Mouse (Mus musculus) ES-E14 (cell line): ENCODE data around the gene Dlec1.

ENCODE experiments used
- CHD2 ChIP-seq: IDR thresholded peaks from 2 replicates; pipeline ENCODE4 v1.6.1; 2014; ENCODE audit warnings: mild to moderate bottlenecking, low read depth, low read length, inconsistent platforms
- ZC3H11A ChIP-seq: IDR thresholded peaks from 2 replicates; pipeline ENCODE4 v1.6.1; 2012; ENCODE audit warnings: low read depth, mild to moderate bottlenecking, inconsistent platforms, low read length, borderline replicate concordance

- no peak for TF ChIP-seq CHD2
- TF ChIP-seq ZC3H11A, result no peak
Measured at GRCm38 (mm10) chr9:119071786-119072185, 30.5 kb upstream of the Dlec1 start.
